In the genomic region with DNA sequence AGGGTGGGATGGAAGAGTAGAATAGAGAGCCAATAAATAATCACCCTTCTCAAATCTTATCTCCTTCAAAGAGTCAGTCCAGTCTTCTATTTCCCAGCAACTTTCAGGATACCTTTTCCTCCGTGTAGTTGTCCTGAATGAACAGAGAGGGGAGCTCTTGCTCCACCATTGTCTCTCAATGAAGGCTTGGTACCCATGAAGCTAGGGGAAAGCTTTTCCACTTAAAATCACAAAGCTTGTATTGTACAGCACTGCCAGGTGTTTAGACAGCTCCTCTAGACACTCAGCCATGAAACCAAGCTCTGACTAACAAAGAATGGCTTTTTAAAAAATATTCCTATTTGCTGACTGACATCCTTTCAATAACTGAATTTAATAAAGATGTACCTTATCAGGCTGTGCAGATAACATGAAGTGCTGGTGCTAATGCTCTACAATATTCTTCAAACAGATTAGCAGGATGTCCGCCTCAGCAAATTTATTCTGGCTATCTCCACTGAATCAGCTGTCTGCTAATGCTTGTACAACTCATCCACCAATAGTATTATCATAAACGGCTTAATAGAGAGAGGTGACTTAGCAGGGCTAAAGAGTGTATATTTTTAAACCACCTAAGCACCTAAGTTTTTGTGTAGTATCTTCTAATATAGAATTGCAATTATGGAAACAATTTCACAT, we compare ENCODE assay signal across 8 mouse cellular contexts.
DNase-seq lines count a peak whose midpoint lies in the region; ATAC-seq and TF ChIP-seq lines count a peak whose summit lies in the region.

No protein-coding gene starts in this region.

- no peak overlapping the region for H3K4me2 ChIP-seq in hindbrain, embryonic 12.5 days (replicated peaks)

- no peak for TF ChIP-seq POLR2A in kidney, adult 2 months (IDR thresholded peaks at IDR 0.05; ENCODE audit: low read depth, low read length)

- intact Hi-C loops in gastrocnemius, adult 2 months (cut with DNase I) = no loop called here

- 53% methylated on average over 3 of the region's 3 CpGs for WGBS in kidney, adult 2 months
- 50% methylated on average over 3 of the region's 3 CpGs for WGBS in hindbrain, embryonic 12.5 days

- no peak overlapping the region for H3K4me3 ChIP-seq in kidney, adult 2 months (ENCODE audit: insufficient read depth, low read depth, low read length)
- no peak overlapping the region for H3K4me3 ChIP-seq in hindbrain, embryonic 12.5 days
- H3K4me3 ChIP-seq in gastrocnemius, adult 2 months = no peak overlapping the region

- H3K36me3 ChIP-seq in kidney, adult 2 months (ENCODE audit: control insufficient read depth, insufficient read depth, low read length) = no peaks in the 10 kb centered on the region
- H3K36me3 ChIP-seq in hindbrain, embryonic 12.5 days = no peaks in the 10 kb centered on the region

- no peaks in the 10 kb centered on the region for H3K4me1 ChIP-seq in kidney, adult 2 months (ENCODE audit: control insufficient read depth, insufficient read depth, low read length)
- 0 out of 2 replicates have a peak, but pooled peaks cover 3% of the 10 kb centered on the region for H3K4me1 ChIP-seq in hindbrain, embryonic 12.5 days

- H3K9me3 ChIP-seq in hindbrain, embryonic 12.5 days (replicated peaks) = no peaks in the 10 kb centered on the region

- peak; percentile 9 for DNase-seq in kidney, postnatal 10 days
- no peak for DNase-seq in kidney, adult 2 months
- peak; percentile 52 for DNase-seq in ZHBTc4 (ENCODE audit: low read depth, low spot score)
- peak; percentile 32 for DNase-seq in neural tube, embryonic 10.5 days (ENCODE audit: extremely low spot score, low spot score)
- no peak for DNase-seq in cerebellum, adult 9-11 months
- no peak for DNase-seq in gastrocnemius, adult 2 months
- DNase-seq in adrenal gland, adult 18-20 months (ENCODE audit: low spot score in 2 of 2) = no peak

- H3K9ac ChIP-seq in hindbrain, embryonic 12.5 days = no peak overlapping the region

- no peaks in the 10 kb centered on the region for H3K27me3 ChIP-seq in kidney, adult 2 months (replicated peaks; ENCODE audit: control insufficient read depth, insufficient read depth, low read length)
- no peaks in the 10 kb centered on the region for H3K27me3 ChIP-seq in hindbrain, embryonic 12.5 days

- ATAC-seq in hindbrain, embryonic 12.5 days (ENCODE audit: low FRiP score) = peak; percentile 77

- TF ChIP-seq CTCF in kidney, adult 2 months (conservative IDR thresholded peaks at IDR 0.05; ENCODE audit: insufficient read depth, insufficient read length, low read depth, low read length) = no peak
- no peak for TF ChIP-seq CTCF in gastrocnemius, adult 2 months (IDR thresholded peaks at IDR 0.05)

- H3K27ac ChIP-seq in kidney, adult 2 months (ENCODE audit: insufficient read depth, low read depth, low read length) = no peak overlapping the region
- 0 out of 2 replicates have a peak overlapping the region, but pooled peaks have one; percentile 23 for H3K27ac ChIP-seq in hindbrain, embryonic 12.5 days
- H3K27ac ChIP-seq in gastrocnemius, adult 2 months = no peak overlapping the region

Comparison
In these comparisons a context has a peak if more than half of its experiments do, and no peak if none do; other contexts are left out.
1. DNase-seq: peak in kidney, postnatal 10 days (single experiment), ZHBTc4 (single experiment) and neural tube, embryonic 10.5 days (single experiment); none in kidney, adult 2 months (single experiment), cerebellum, adult 9-11 months (single experiment), gastrocnemius, adult 2 months (single experiment) and adrenal gland, adult 18-20 months (0 of 2).